In the genomic region with DNA sequence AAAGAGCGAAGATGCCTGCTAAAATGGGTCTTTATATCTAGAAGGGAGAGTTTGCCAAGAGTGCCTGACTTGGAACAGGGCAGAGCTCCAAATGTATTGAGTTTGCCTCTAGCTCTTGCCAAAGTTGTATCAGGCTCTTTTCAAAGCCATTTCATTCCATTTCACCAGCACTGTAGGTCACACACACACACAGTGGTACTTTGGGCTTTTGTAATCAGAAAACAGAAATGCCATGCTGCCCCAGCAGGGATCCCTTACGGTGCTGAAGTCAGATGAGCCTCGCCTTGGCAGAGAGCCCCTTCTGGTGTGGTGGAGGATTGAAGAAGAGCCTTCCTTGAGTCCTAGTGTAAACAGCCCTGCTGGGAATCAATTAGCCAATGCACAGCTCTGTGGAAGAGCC, we compare ENCODE assay signal across 10 mouse cellular contexts. TPM values are rescaled to one million over a fixed set of nuclear protein-coding genes. Genes with fewer than 3 reads are reported as not detected.
DNase-seq lines count a peak whose midpoint lies in the region; ATAC-seq lines count a peak whose summit lies in the region.
"Had no signal": no experiment of that assay in that cellular context is flagged by ENCODE, and none has a peak within 500 bp of the region (broad histone marks: within the 10 kb centered on the region; RNA-seq: fewer than 3 reads in every experiment).

No protein-coding gene starts in this region.

- 60% methylated on average over 3 of the region's 3 CpGs for WGBS in neural tube, embryonic 13.5 days
- 40% methylated on average over 3 of the region's 3 CpGs for WGBS in neural tube, embryonic 15.5 days
- WGBS in forebrain, embryonic 16.5 days = 32% methylated on average over 3 of the region's 3 CpGs

- H3K4me2 ChIP-seq in neural tube, embryonic 13.5 days = no peak overlapping the region
- H3K4me2 ChIP-seq in neural tube, embryonic 15.5 days = no peak overlapping the region
- no peak overlapping the region for H3K4me2 ChIP-seq in forebrain, embryonic 16.5 days (ENCODE audit: low read length)

- H3K9ac ChIP-seq in neural tube, embryonic 13.5 days = no peak overlapping the region
- H3K9ac ChIP-seq in neural tube, embryonic 15.5 days (replicated peaks) = no peak overlapping the region
- H3K9ac ChIP-seq in forebrain, embryonic 16.5 days (replicated peaks; ENCODE audit: low read depth, low read length) = no peak overlapping the region
- H3K9ac ChIP-seq: liver, embryonic 14.5 days had no signal

- no peak for ATAC-seq in cerebellum, adult (ENCODE audit: insufficient number of reproducible peaks, low FRiP score, low TSS enrichment)
- ATAC-seq in neural tube, embryonic 13.5 days (ENCODE audit: low read depth) = peak; percentile 20; the same call in 1 of the 2 replicates
- no peak for ATAC-seq in neural tube, embryonic 15.5 days (ENCODE audit: low FRiP score)
- no peak for ATAC-seq in forebrain, embryonic 16.5 days

- H3K36me3 ChIP-seq in neural tube, embryonic 13.5 days = no peaks in the 10 kb centered on the region
- H3K36me3 ChIP-seq in neural tube, embryonic 15.5 days = no peaks in the 10 kb centered on the region
- H3K36me3 ChIP-seq in forebrain, embryonic 16.5 days (ENCODE audit: control insufficient read depth, insufficient read depth) = no peaks in the 10 kb centered on the region

- H3K27me3 ChIP-seq in neural tube, embryonic 13.5 days = peaks cover 5% of the 10 kb centered on the region; the same call in 1 of the 2 replicates
- no peaks in the 10 kb centered on the region for H3K27me3 ChIP-seq in neural tube, embryonic 15.5 days (replicated peaks)
- no peaks in the 10 kb centered on the region for H3K27me3 ChIP-seq in forebrain, embryonic 16.5 days (replicated peaks; ENCODE audit: control insufficient read depth, insufficient read depth, low read length)

- H3K27ac ChIP-seq in neural tube, embryonic 13.5 days (replicated peaks) = no peak overlapping the region
- no peak overlapping the region for H3K27ac ChIP-seq in neural tube, embryonic 15.5 days (replicated peaks)
- H3K27ac ChIP-seq in forebrain, embryonic 16.5 days (ENCODE audit: low read length) = no peak overlapping the region
- H3K27ac ChIP-seq: liver, embryonic 14.5 days had no signal

- no peaks in the 10 kb centered on the region for H3K9me3 ChIP-seq in neural tube, embryonic 13.5 days
- H3K9me3 ChIP-seq in neural tube, embryonic 15.5 days (replicated peaks) = no peaks in the 10 kb centered on the region
- H3K9me3 ChIP-seq in forebrain, embryonic 16.5 days (ENCODE audit: control insufficient read depth, low read length) = no peaks in the 10 kb centered on the region

- no peaks in the 10 kb centered on the region for H3K4me1 ChIP-seq in neural tube, embryonic 13.5 days (replicated peaks)
- H3K4me1 ChIP-seq in neural tube, embryonic 15.5 days = no peaks in the 10 kb centered on the region
- no peaks in the 10 kb centered on the region; the same call in 1 of the 2 replicates for H3K4me1 ChIP-seq in forebrain, embryonic 16.5 days (replicated peaks; ENCODE audit: control insufficient read depth, insufficient read depth, low read length)

- DNase-seq in cerebellum, adult 11 months = peak; percentile 38
- DNase-seq in heart, postnatal 10 days = peak; percentile 26 to 37
- DNase-seq in telencephalon, adult 2 months (ENCODE audit: low read depth, low spot score) = peak; percentile 31
- no peak for DNase-seq in embryo, embryonic 10 days (ENCODE audit: low spot score)
- DNase-seq: B cell, adult 2 months had no signal

- no peak overlapping the region for H3K4me3 ChIP-seq in neural tube, embryonic 13.5 days
- no peak overlapping the region for H3K4me3 ChIP-seq in neural tube, embryonic 15.5 days (replicated peaks)
- H3K4me3 ChIP-seq in forebrain, embryonic 16.5 days (replicated peaks; ENCODE audit: low read length) = no peak overlapping the region

- intact Hi-C loops in heart, postnatal 10 days (cut with DNase I) = no loop called here

RNA-seq across cellular contexts. Expression of a gene that starts 32.1 kb away (rescaled TPM):
- 32.6 and 32.9 TPM in 2 replicates for polyA plus RNA-seq in neural tube, embryonic 13.5 days (2015; fragmentation: Nextera tagmentation; extraction: Ambion mirVana)
- polyA plus RNA-seq in neural tube, embryonic 15.5 days (2015; fragmentation: Nextera tagmentation; extraction: Ambion mirVana) = 25.8 and 27.3 TPM in 2 replicates
- total RNA-seq in heart, postnatal 10 days (2021) = 100 to 1,000 TPM; 151 to 153 TPM
- polyA plus RNA-seq in forebrain, embryonic 16.5 days (2015; fragmentation: Nextera tagmentation; extraction: Ambion mirVana) = 43.0 and 52.3 TPM in 2 replicates
